Mouse (Mus musculus) hematopoietic stem cell, adult 5-6 weeks (primary cell): ENCODE data around the gene Wdr73. TPM values are rescaled to one million over a fixed set of nuclear protein-coding genes. Genes with fewer than 3 reads are reported as not detected.

Source experiments
- ATAC-seq, 2 experiments: fragments of 125-278 bp in 1 of 2; replicated peaks in 1 of 2; 2 replicates each; pipeline ENCODE4 v1.8.0; 2016 to 2017; ENCODE audit warnings: inconsistent platforms in 2 of 2, mild to moderate bottlenecking in 2 of 2, moderate number of reproducible peaks in 2 of 2, low read depth in 1 of 2, moderate TSS enrichment in 1 of 2; ENCODE audit not compliant: low FRiP score in 2 of 2, poor library complexity in 2 of 2, severe bottlenecking in 2 of 2, insufficient read depth in 1 of 2, low TSS enrichment in 1 of 2
- total RNA-seq: library from RNA; stranded (forward); fragments of 172-1452, 232-1000 nt; gene quantifications from 2 replicates; pipeline ENCODE4 v1.2.3, GENCODE M21; 2017

Gene Wdr73
- total RNA-seq, 1 experiment from 2014 or later, result 20.4 TPM

- ATAC-seq, result no peak
Observed at GRCm38 (mm10) chr7:80843176-80843575, 57.9 kb downstream of the Wdr73 start.

- no peak for ATAC-seq
Observed at GRCm38 (mm10) chr7:80842132-80842531, 58.9 kb downstream of the Wdr73 start.

GRCm38 (mm10) chr7:80840937-80841336, 60.1 kb downstream of the Wdr73 start:
- ATAC-seq, result no peak

Other genes with a start within 250 kb of the Wdr73 start
- 10.6 and 15.1 TPM in 2 replicates for gene Crtc3, start 212.4 kb downstream of the Wdr73 start, total RNA-seq
- gene Iqgap1, start 75.3 kb downstream of the Wdr73 start, total RNA-seq, result 141 and 147 TPM in 2 replicates
- gene Zscan2, start 40.3 kb downstream of the Wdr73 start, total RNA-seq, result 24.0 TPM in 2 replicates
- 1.6 TPM in 1 of 2 replicates, not detected in the other for gene Nmb, start 3.8 kb upstream of the Wdr73 start, total RNA-seq
- gene Sec11a, start 46.5 kb upstream of the Wdr73 start, total RNA-seq, result 310 and 424 TPM in 2 replicates
- gene Zfp592, start 92.4 kb upstream of the Wdr73 start, total RNA-seq, result 20.9 and 41.5 TPM in 2 replicates
- 4.1 and 4.3 TPM in 2 replicates for gene Alpk3, start 156.3 kb upstream of the Wdr73 start, total RNA-seq
- not detected in 2 replicates for gene Slc28a1, start 213.5 kb upstream of the Wdr73 start, total RNA-seq